Mouse (Mus musculus) limb, embryonic 15.5 days (tissue): Measurements from ENCODE around the gene BC049715. TPM values are rescaled to one million over a fixed set of nuclear protein-coding genes. Genes with fewer than 3 reads are reported as not detected.

Experiments
- ATAC-seq: fragments of 200-750 bp; cut with Nextera tagmentation; 2 replicates; pipeline ENCODE4 v1.8.0; 2017; ENCODE audit warnings: low read depth, moderate TSS enrichment; ENCODE audit not compliant: insufficient number of reproducible peaks, low FRiP score, low TSS enrichment
- H3K27ac ChIP-seq: fragments of 300-500 bp; sonication (generic); 2 replicates; pipeline ENCODE4 v1.5.1; 2015; ENCODE audit warnings: moderate library complexity, mild to moderate bottlenecking, inconsistent platforms
- H3K27me3 ChIP-seq: fragments of 300-500 bp; sonication (generic); 2 replicates; pipeline ENCODE4 v1.6.1; 2015; ENCODE audit warnings: inconsistent platforms
- H3K36me3 ChIP-seq: fragments of 300-500 bp; sonication (generic); 2 replicates; pipeline ENCODE4 v1.6.1; 2015; ENCODE audit warnings: inconsistent platforms
- H3K4me1 ChIP-seq: fragments of 300-500 bp; sonication (generic); 2 replicates; pipeline ENCODE4 v1.6.1; 2015; ENCODE audit warnings: inconsistent platforms
- H3K4me2 ChIP-seq: fragments of 300-500 bp; sonication (generic); 2 replicates; pipeline ENCODE4 v1.6.1; 2015; ENCODE audit warnings: mild to moderate bottlenecking, inconsistent platforms
- H3K4me3 ChIP-seq: fragments of 300-500 bp; sonication (generic); 2 replicates; pipeline ENCODE4 v1.5.1; 2015; ENCODE audit warnings: mild to moderate bottlenecking, inconsistent platforms
- H3K9ac ChIP-seq: fragments of 300-500 bp; sonication (generic); 2 replicates; pipeline ENCODE4 v1.6.1; 2015; ENCODE audit warnings: inconsistent platforms
- H3K9me3 ChIP-seq: fragments of 300-500 bp; sonication (generic); 2 replicates; pipeline ENCODE4 v1.6.1; 2016; ENCODE audit warnings: inconsistent platforms
- WGBS: fragments of 180-500 bp; shearing (Covaris S2); methylation state at CpG from one replicate; pipeline ENCODE4 v1.1.7; 2015; 5-methylcytosine and 5-hydroxymethylcytosine counted together
- polyA plus RNA-seq: library from polyadenylated mRNA; unstranded; fragments of >200 nt; fragmentation: Nextera tagmentation; extraction: Ambion mirVana; gene quantifications from 2 replicates; pipeline ENCODE4 v1.2.1, GENCODE M21; 2015

Gene BC049715
- polyA plus RNA-seq, 1 experiment from 2014 or later, result 1.4 TPM

DNA sequence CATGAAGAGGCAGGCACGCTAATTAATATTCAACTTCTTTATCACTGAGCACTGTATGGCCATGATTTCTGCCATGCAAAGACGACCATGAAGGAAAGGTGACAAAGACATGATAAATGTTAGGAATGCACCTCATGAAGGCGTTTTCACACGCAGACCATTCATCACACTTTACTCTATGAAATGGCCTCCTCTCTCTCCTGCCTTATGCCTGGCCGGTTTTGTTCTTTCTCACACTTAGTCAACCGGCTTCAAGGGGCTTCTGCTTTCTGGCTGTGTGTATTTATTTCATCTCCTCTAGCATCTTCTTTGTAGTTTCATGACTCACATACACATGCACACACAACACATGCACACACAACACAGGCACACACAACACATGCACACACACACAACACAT, 26.2 kb upstream of the BC049715 start:
- Histone ChIP-seq H3K27ac (no peak overlapping the region), H3K27me3 (no peaks in the 10 kb centered on the region), H3K9ac (no peak overlapping the region), H3K36me3 (no peaks in the 10 kb centered on the region), H3K4me2 (no peak overlapping the region), H3K4me3 (no peak overlapping the region), H3K4me1 (peaks cover 8% of the 10 kb centered on the region; the same call in 1 of the 2 replicates), H3K9me3 (no peaks in the 10 kb centered on the region)
- no peak for ATAC-seq
- 86% methylated on average over 6 of the region's 6 CpGs for WGBS

DNA sequence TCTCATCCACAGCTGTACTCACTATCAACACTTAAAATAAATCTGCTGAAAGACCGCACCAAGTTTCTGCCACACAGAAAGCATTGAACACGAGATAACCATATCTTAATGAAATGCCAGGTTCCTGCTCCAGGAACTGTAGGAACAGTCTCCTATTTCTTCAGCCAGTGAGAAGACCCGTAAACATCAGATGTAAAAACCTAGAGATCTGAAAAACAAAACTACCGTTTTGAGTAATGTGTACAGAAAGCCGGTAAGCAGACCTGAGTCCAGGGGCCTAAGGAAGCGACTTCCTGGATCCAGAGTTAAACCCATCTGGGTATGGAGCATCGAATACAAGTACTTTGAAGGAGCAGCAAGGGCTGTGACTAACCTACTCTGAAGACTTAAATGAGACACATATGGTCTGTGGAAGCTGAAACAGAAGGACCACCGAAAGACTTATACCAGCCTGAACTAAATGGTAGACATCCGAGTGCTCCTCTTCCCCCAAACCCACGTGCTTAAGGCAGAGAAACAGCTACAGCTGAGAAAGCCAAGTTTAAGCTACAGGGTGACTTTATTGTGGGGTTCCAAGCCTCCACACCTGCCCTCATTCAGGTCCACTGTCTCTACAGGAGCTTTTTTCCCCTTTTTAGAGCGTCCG, 24.2 kb upstream of the BC049715 start:
- WGBS, result 14% methylated on average over 12 of the region's 12 CpGs
- ATAC-seq, result no peak
- peak overlapping the region; percentile 100 for H3K27ac ChIP-seq

DNA sequence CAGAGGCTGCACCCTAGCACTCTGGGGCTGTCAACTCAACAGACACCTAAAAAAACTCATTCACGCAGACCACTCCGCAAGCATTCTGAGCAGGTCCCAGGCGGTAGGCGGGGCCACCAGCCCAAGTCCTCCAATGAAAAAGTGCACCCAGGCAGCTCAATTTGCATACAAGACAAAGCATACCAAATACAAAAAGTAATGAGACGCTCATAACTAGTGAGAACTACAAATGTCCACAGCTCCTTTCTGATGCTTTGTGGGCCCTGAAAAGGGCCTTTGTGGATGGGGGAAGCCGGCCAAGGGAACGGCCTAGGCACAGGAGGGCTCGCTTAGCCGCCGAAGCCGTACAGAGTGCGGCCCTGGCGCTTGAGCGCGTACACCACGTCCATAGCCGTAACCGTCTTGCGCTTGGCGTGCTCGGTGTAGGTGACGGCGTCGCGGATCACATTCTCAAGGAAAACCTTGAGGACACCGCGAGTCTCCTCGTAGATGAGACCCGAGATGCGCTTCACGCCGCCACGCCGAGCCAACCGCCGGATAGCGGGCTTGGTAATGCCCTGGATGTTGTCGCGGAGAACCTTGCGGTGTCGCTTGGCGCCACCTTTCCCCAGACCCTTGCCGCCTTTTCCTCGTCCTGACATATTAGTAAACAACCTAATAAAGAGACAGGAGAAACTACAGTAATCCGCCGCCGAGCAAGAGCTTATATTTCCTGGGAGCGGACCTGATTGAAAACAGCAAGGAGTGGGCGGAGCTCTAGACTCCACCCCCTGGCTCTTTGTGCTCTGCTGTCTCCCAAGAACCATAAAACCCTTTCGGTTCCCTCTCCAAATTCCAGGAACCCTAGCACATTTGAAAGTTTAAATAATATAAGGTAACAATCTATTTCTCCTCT, 23.4 kb upstream of the BC049715 start, which contains the start of gene Hist4h4:
TSS of gene Hist4h4 (minus strand) at position 677 of the 895 bp plus-strand sequence.
- ATAC-seq, result peak; percentile 71
- Histone ChIP-seq H3K27me3 (no peaks in the 10 kb centered on the region), H3K36me3 (no peaks in the 10 kb centered on the region), H3K27ac (peak within 1 kb of the TSS; percentile 100), H3K4me3 (peak within 1 kb of the TSS; percentile 72), H3K9ac (peak within 1 kb of the TSS; percentile 91), H3K9me3 (no peaks in the 10 kb centered on the region), H3K4me1 (peaks cover 23% of the 10 kb centered on the region), H3K4me2 (peak within 1 kb of the TSS; percentile 74)
- under 1% methylated on average over 50 of the region's 50 CpGs for WGBS

More for the DNA sequence above, 24.2 kb upstream of the BC049715 start:
- peak overlapping the region; percentile 91; the same call in 1 of the 2 replicates for H3K9ac ChIP-seq
- no peaks in the 10 kb centered on the region for H3K9me3 ChIP-seq
- H3K27me3 ChIP-seq, result no peaks in the 10 kb centered on the region
- H3K4me1 ChIP-seq, result peaks cover 18% of the 10 kb centered on the region
- peak overlapping the region; percentile 72 for H3K4me3 ChIP-seq
- H3K36me3 ChIP-seq, result no peaks in the 10 kb centered on the region
- peak overlapping the region; percentile 74 for H3K4me2 ChIP-seq

DNA sequence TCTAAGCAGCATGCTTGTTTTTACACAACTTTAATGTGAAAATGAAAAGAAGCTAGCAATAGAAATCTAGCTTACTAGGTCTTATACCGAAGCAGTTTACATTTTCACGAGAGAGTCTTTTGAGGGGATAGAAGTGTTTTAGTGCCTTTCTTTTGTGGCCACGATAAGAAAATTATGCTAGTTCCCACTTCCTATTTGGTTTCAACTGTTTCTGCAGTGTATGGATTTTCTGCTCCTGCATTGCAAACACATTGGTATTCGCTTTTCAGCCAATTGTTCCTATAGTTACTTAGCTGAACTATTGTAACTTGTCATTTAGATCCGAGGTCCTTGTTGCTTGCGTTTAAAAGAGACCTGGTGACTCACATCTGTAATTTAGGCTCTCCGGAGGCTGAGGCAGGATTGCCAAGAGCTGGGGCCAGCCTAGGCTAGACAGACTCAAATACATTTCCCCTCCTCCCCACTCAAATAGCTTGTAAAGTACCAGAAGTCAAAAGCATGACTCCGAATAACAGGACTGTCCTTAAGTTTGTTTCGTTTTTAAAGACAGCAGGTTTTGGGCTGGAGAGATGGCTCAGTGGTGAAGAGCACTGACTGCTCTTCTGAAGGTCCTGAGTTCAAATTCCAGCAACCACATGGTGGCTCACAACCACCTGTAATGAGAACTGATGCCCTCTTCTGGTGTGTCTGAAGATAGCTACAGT, 22.6 kb upstream of the BC049715 start:
- Histone ChIP-seq H3K9ac (no peak overlapping the region), H3K4me2 (peak overlapping the region; percentile 74), H3K27ac (peak overlapping the region; percentile 100), H3K4me3 (peak overlapping the region; percentile 72), H3K9me3 (no peaks in the 10 kb centered on the region), H3K4me1 (peaks cover 32% of the 10 kb centered on the region), H3K27me3 (no peaks in the 10 kb centered on the region), H3K36me3 (no peaks in the 10 kb centered on the region)
- no peak for ATAC-seq
- 21% methylated on average over 9 of the region's 9 CpGs for WGBS

DNA sequence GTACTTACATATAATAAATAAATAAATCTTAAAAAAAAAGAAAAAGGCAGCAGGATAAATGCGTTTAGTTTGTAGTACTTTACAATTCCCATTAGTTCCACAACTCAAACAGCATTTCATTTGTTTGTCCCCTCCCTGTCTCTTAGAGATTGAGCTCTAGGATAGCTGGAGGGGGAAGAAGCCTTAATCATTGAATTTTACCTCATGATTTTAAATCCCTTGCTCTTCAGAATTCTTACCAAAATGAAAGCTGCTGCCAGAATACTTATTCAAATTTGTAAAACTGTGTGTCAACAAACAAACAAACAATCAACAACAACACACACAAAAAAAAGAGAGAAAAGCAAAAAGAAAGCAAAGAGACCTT, 22.0 kb upstream of the BC049715 start:
- H3K4me3 ChIP-seq, result no peak overlapping the region
- H3K27ac ChIP-seq, result peak overlapping the region; percentile 100; the same call in 1 of the 2 replicates
- H3K4me2 ChIP-seq, result no peak overlapping the region
- peaks cover 32% of the 10 kb centered on the region for H3K4me1 ChIP-seq
- H3K9ac ChIP-seq, result no peak overlapping the region
- H3K9me3 ChIP-seq, result no peaks in the 10 kb centered on the region
- ATAC-seq, result no peak
- 75% methylated on average over 1 of the region's 1 CpGs for WGBS
- H3K36me3 ChIP-seq, result no peaks in the 10 kb centered on the region
- no peaks in the 10 kb centered on the region for H3K27me3 ChIP-seq

DNA sequence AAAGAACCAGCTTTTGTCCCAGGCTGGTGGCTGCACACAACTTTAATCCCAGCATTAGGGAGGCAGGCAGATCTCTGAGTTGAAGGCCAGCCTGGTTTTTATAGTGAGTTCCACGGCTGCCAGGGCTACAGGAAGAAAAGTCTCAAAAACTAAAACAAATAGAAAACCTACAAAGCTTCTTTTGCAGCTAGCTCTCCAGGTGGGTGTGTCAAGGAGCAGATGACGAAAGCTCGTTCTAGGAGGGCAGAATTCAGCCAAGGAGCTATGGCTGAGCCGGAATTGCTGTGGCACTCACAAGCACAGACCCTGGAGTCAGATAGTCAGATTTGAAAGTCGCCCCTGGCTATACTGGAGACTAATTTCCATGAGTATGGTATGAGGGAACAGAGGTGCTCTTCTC, 20.6 kb upstream of the BC049715 start:
- no peaks in the 10 kb centered on the region for H3K27me3 ChIP-seq
- peaks cover 3% of the 10 kb centered on the region for H3K36me3 ChIP-seq
- peak overlapping the region; percentile 83 for H3K27ac ChIP-seq
- H3K9ac ChIP-seq, result no peak overlapping the region
- H3K4me1 ChIP-seq, result peaks cover 32% of the 10 kb centered on the region
- ATAC-seq, result no peak
- H3K9me3 ChIP-seq, result no peaks in the 10 kb centered on the region
- 0 out of 2 replicates have a peak overlapping the region, but pooled peaks have one; percentile 90 for H3K4me2 ChIP-seq
- H3K4me3 ChIP-seq, result no peak overlapping the region
- WGBS, result 54% methylated on average over 5 of the region's 5 CpGs

DNA sequence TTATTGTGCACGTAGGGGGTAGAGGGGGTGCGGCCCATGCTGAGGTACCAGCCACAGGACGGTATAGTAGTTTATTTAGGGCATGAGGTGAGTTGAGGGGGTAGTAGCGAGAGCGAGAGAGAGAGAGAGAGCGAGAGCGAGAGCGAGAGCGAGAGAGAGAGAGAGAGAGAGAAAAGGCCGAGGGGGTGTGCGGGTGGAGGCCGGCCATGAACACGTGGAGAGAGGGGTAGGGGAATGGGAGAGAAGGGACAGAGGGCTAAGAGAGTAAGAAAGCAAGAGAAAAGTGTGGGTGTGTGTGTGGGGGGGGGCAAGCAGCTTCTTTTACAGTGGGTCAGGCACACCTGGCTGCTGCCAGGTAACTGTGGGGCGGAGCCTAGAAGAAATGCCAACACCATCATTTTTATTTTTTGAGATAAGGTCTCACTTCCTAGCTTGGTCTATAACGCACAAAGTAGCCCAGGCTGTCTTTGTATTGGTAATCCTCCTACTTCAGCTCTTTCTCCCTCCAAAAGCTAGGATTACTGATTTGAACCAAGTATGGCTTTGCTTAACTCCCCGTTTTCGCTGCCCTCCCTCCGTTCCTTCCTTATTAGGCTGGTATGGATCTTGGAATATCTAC, 19.9 kb upstream of the BC049715 start:
- H3K27me3 ChIP-seq, result no peaks in the 10 kb centered on the region
- peak overlapping the region; percentile 91 for H3K4me3 ChIP-seq
- ATAC-seq, result no peak
- peak overlapping the region; percentile 90 for H3K4me2 ChIP-seq
- no peak overlapping the region for H3K9ac ChIP-seq
- H3K36me3 ChIP-seq, result peaks cover 9% of the 10 kb centered on the region
- H3K4me1 ChIP-seq, result peaks cover 32% of the 10 kb centered on the region
- peak overlapping the region; percentile 83 for H3K27ac ChIP-seq
- H3K9me3 ChIP-seq, result no peaks in the 10 kb centered on the region
- 38% methylated on average over 18 of the region's 18 CpGs for WGBS

DNA sequence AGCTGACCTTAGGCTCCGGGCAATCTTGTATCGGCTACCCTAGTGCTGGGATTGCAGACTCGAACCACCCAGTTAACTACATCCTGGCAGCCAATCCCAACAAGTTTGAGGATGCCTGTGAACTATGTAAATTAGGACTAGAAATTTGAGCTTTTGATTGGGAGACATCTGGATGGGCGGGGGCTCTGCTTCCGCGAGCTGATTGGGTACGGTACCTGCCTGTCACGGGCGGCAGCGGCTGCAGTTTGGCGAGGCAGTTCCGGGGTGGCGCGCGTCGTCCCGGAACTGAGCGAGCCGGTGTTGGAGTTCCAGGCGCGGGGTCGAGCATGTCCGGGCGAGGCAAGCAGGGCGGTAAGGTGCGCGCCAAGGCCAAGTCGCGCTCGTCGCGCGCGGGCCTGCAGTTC, 19.4 kb upstream of the BC049715 start, which contains the start of gene H2afj:
TSS of gene H2afj (plus strand) at position 231 of the 404 bp plus-strand sequence.
- peak within 1 kb of the TSS; percentile 90 for H3K4me2 ChIP-seq
- no peaks in the 10 kb centered on the region for H3K9me3 ChIP-seq
- peaks cover 12% of the 10 kb centered on the region for H3K36me3 ChIP-seq
- H3K27ac ChIP-seq, result peak within 1 kb of the TSS; percentile 83
- WGBS, result under 1% methylated on average over 34 of the region's 34 CpGs
- peak within 1 kb of the TSS; percentile 70 for H3K9ac ChIP-seq
- H3K27me3 ChIP-seq, result no peaks in the 10 kb centered on the region
- H3K4me1 ChIP-seq, result peaks cover 30% of the 10 kb centered on the region
- H3K4me3 ChIP-seq, result peak within 1 kb of the TSS; percentile 91
- ATAC-seq, result peak; percentile 89

DNA sequence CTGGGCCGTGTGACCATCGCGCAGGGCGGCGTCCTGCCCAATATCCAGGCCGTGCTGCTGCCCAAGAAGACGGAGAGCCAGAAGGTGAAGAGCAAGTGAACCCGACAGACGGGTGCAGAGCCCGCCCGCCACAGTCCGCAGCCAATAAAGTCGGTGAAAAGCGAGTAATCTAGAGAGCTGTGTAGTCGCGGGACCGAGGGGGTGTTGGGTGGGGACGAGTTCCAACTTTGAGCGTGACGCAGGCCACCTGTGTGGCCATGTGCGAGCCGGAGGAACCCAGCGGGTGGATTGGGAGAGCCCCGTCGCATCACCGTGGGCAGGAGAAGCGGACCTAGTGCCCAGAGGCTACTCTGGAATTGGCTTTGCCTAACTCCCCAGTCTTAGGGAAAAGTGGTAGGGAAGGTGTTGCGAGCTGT, 18.8 kb upstream of the BC049715 start:
- peaks cover 24% of the 10 kb centered on the region for H3K4me1 ChIP-seq
- peak overlapping the region; percentile 70 for H3K9ac ChIP-seq
- peak overlapping the region; percentile 91 for H3K4me3 ChIP-seq
- H3K9me3 ChIP-seq, result no peaks in the 10 kb centered on the region
- peaks cover 16% of the 10 kb centered on the region for H3K36me3 ChIP-seq
- peak overlapping the region; percentile 90 for H3K4me2 ChIP-seq
- WGBS, result under 1% methylated on average over 28 of the region's 28 CpGs
- peak overlapping the region; percentile 67 for H3K27ac ChIP-seq
- ATAC-seq, result 0 out of 2 replicates have a peak, but pooled peaks have one; percentile 12
- H3K27me3 ChIP-seq, result no peaks in the 10 kb centered on the region

DNA sequence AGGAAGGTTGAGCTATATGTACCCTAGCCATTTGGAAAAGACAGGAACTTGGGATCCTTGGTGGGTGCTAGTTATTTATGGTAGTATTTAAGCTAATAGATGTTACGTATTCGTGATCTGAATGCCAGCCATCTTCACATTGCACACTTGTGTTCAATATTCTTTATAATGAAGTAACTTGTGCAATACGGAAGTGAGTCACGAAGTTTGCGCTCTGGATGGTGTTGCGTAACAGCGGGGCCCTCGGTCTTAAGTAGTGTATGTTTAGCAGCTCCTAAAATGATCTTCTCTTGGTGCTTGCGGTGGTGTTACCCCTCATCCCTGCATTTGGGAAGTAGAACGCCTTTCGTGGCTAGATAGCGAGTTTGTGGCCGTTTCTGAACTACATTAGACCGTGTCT, 18.3 kb upstream of the BC049715 start:
- no peaks in the 10 kb centered on the region for H3K9me3 ChIP-seq
- peak overlapping the region; percentile 90 for H3K4me2 ChIP-seq
- ATAC-seq, result no peak
- H3K27me3 ChIP-seq, result no peaks in the 10 kb centered on the region
- peak overlapping the region; percentile 67 for H3K27ac ChIP-seq
- H3K36me3 ChIP-seq, result peaks cover 20% of the 10 kb centered on the region
- H3K4me3 ChIP-seq, result peak overlapping the region; percentile 91
- peaks cover 24% of the 10 kb centered on the region for H3K4me1 ChIP-seq
- H3K9ac ChIP-seq, result peak overlapping the region; percentile 70
- WGBS, result 28% methylated on average over 14 of the region's 14 CpGs

DNA sequence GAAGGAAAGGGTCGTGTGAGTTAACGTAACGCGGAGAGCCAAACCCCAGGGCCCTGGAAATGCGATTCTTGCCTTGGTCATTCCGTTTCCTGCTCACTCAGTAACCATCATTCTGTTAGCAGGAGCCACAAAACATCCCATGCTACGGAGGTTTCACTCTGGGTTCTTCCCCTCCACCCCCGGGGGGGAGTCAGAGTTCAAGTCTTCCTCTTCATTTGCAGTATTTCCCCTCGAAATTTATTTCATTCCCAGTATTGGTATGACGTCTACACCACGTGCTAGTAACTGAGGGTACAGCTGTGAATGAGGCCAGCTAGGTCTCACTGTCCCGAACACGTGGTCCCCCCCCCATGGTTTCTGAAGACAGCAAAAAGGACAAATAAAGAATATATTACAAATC, 17.8 kb upstream of the BC049715 start:
- no peak for ATAC-seq
- Histone ChIP-seq H3K36me3 (peaks cover 26% of the 10 kb centered on the region), H3K4me3 (peak overlapping the region; percentile 91), H3K4me2 (peak overlapping the region; percentile 90), H3K9me3 (no peaks in the 10 kb centered on the region), H3K9ac (no peak overlapping the region), H3K4me1 (peaks cover 24% of the 10 kb centered on the region), H3K27me3 (no peaks in the 10 kb centered on the region), H3K27ac (no peak overlapping the region)
- WGBS, result 73% methylated on average over 13 of the region's 13 CpGs
